Mouse (Mus musculus) cerebellum, adult 8-10 months (tissue): ENCODE measurements around the gene Car7.
A peak's percentile ranks its signal among the peaks of the same experiment; 100 is the strongest.

Source experiments
- DNase-seq: peaks from one replicate; pipeline ENCODE4 v3.0.0; 2022

Gene Car7

GRCm38 (mm10) chr8:104533971-104534778, at the start of gene Car7, which contains the start of gene Nae1:
TSS of gene Car7 (plus strand) at chr8:104534689.
TSS of gene Nae1 (minus strand) at chr8:104534637.
- DNase-seq: peak; percentile 96

GRCm38 (mm10) chr8:104509061-104510006, 25.2 kb upstream of the Car7 start, which contains the start of gene Terb1:
TSS of gene Terb1 (minus strand) at chr8:104509910.
- peak; percentile 36 for DNase-seq

GRCm38 (mm10) chr8:104510134-104510533, 24.4 kb upstream of the Car7 start:
- DNase-seq: no peak

GRCm38 (mm10) chr8:104517872-104518271, 16.6 kb upstream of the Car7 start:
- no peak for DNase-seq

- DNase-seq: peak; percentile 77
Measured at GRCm38 (mm10) chr8:104529671-104530070, 4.8 kb upstream of the Car7 start.

GRCm38 (mm10) chr8:104533551-104533950, 938 bp upstream of the Car7 start:
- no peak for DNase-seq

- no peak for DNase-seq
Measured at GRCm38 (mm10) chr8:104534779-104535141, 271 bp downstream of the Car7 start.

GRCm38 (mm10) chr8:104535378-104535777, 889 bp downstream of the Car7 start:
- no peak for DNase-seq

GRCm38 (mm10) chr8:104536028-104536427, 1.5 kb downstream of the Car7 start:
- DNase-seq: no peak

- no peak for DNase-seq
Measured at GRCm38 (mm10) chr8:104538896-104539295, 4.4 kb downstream of the Car7 start.

- no peak for DNase-seq
Measured at GRCm38 (mm10) chr8:104539566-104539965, 5.1 kb downstream of the Car7 start.

- DNase-seq: no peak
Measured at GRCm38 (mm10) chr8:104540238-104540637, 5.7 kb downstream of the Car7 start.

- DNase-seq: peak; percentile 61
Measured at GRCm38 (mm10) chr8:104540710-104541514, 6.4 kb downstream of the Car7 start.

- no peak for DNase-seq
Measured at GRCm38 (mm10) chr8:104541515-104541880, 7.0 kb downstream of the Car7 start.

GRCm38 (mm10) chr8:104542160-104542559, 7.7 kb downstream of the Car7 start:
- peak; percentile 54 for DNase-seq

GRCm38 (mm10) chr8:104543440-104544045, 9.1 kb downstream of the Car7 start:
- no peak for DNase-seq

- DNase-seq: no peak
Measured at GRCm38 (mm10) chr8:104555191-104555590, 20.7 kb downstream of the Car7 start.

GRCm38 (mm10) chr8:104557226-104557625, 22.7 kb downstream of the Car7 start:
- DNase-seq: no peak

GRCm38 (mm10) chr8:104560731-104561130, 26.2 kb downstream of the Car7 start:
- no peak for DNase-seq

GRCm38 (mm10) chr8:104564633-104565456, 30.4 kb downstream of the Car7 start:
- DNase-seq: peak; percentile 85

- DNase-seq: no peak
Measured at GRCm38 (mm10) chr8:104565457-104565798, 30.9 kb downstream of the Car7 start.

- DNase-seq: no peak
Measured at GRCm38 (mm10) chr8:104569559-104569958, 35.1 kb downstream of the Car7 start.
